Mouse (Mus musculus): Measurements from ENCODE around the gene Mlana. TPM values are rescaled to one million over a fixed set of nuclear protein-coding genes. Genes with fewer than 3 reads are reported as not detected.

The Mlana gene
- not detected in 2 replicates for total RNA-seq (2014; rRNA removed)
- not detected in 2 replicates for polyA plus RNA-seq (2015; fragmentation: Nextera tagmentation; extraction: Ambion mirVana)

DNA sequence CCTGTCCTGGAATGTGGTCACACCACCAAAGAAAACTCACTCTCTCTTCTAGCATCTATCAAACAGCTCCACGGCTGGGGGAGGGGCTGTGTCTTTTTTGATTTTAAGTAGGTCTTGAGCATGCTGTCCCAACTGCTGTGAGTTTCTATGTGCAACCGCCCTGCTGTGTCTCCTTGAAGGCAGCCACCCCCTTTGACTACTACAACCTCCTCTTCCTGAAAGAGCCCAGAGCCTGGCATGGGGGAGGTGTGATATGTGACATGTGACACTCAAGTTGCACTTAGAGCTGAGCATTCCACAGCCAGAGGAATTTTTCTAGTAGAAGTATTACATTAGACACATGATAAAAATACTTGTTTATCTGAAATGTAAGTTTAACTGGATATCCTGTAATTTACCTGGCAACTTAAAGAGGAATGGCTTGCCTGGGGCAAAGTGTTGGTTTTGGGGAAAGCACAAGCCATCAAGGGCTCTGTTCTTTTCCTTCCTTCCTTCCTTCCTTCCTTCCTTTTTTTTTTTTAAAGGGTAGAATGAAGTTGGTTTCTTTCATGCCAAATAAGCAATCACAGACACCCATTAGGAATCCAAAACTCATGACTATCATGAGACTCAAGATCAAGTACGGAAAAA, at the start of gene Mlana:
Gene Mlana, plus strand, starts transcription at position 580 of the 630 bp plus-strand sequence.
- no peak for DNase-seq (ENCODE audit: low spot score)
- no peak for ATAC-seq (ENCODE audit: low FRiP score)
- Histone ChIP-seq H3K27ac (ENCODE audit: low read depth, low read length) (no peak within 1 kb of the TSS), H3K36me3 (ENCODE audit: insufficient read depth, low read length) (no peaks in the 10 kb centered on the region), H3K4me1 (ENCODE audit: insufficient read depth, low read length) (no peaks in the 10 kb centered on the region), H3K9me3 (ENCODE audit: low read length) (no peaks in the 10 kb centered on the region), H3K27me3 (ENCODE audit: insufficient read depth, low read length) (no peaks in the 10 kb centered on the region), H3K4me3 (ENCODE audit: low read depth, low read length) (no peak within 1 kb of the TSS), H3K4me2 (ENCODE audit: low read depth, low read length, poor library complexity, severe bottlenecking) (no peak within 1 kb of the TSS), H3K9ac (replicated peaks; ENCODE audit: low read length, poor library complexity, severe bottlenecking) (no peak within 1 kb of the TSS)
- 51% methylated on average over 3 of the region's 3 CpGs for WGBS
- no peak for TF ChIP-seq CTCF (IDR thresholded peaks at IDR 0.05)

GRCm38 (mm10) chr19:29648550-29648914, 49.1 kb upstream of the Mlana start:
- DNase-seq (ENCODE audit: low spot score) (no peak), ATAC-seq (ENCODE audit: low FRiP score) (no peak)
- Histone ChIP-seq H3K27ac (ENCODE audit: low read depth, low read length) (peak overlapping the region; percentile 85), H3K27me3 (ENCODE audit: insufficient read depth, low read length) (no peaks in the 10 kb centered on the region), H3K4me3 (ENCODE audit: low read depth, low read length) (peak overlapping the region; percentile 83), H3K9me3 (ENCODE audit: low read length) (no peaks in the 10 kb centered on the region), H3K4me1 (ENCODE audit: insufficient read depth, low read length) (no peaks in the 10 kb centered on the region), H3K4me2 (ENCODE audit: low read depth, low read length, poor library complexity, severe bottlenecking) (peak overlapping the region; percentile 59), H3K36me3 (ENCODE audit: insufficient read depth, low read length) (no peaks in the 10 kb centered on the region), H3K9ac (replicated peaks; ENCODE audit: low read length, poor library complexity, severe bottlenecking) (no peak overlapping the region)
- 17% methylated on average over 4 of the region's 4 CpGs for WGBS
- no peak for TF ChIP-seq CTCF (IDR thresholded peaks at IDR 0.05)

DNA sequence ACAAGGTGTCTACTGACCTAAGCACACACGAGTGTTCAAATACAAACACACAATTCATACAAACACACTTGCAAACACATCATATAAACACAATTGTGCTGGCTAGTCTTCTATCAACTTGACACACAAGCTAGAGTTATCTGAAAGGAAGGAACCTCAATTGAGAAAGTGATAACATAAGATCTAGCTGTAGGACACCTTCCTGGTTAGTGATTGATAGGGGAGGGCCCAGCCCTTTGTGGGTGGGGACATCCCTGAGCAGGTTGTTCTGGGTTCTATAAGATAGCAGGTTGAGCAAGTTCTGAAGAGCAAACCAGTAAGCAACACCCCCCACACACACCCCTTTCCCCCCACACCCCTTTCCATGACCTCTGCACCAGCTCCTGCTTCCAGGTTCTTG, 47.9 kb upstream of the Mlana start:
- Histone ChIP-seq H3K4me2 (ENCODE audit: low read depth, low read length, poor library complexity, severe bottlenecking) (no peak overlapping the region), H3K36me3 (ENCODE audit: insufficient read depth, low read length) (no peaks in the 10 kb centered on the region), H3K9ac (replicated peaks; ENCODE audit: low read length, poor library complexity, severe bottlenecking) (no peak overlapping the region), H3K4me3 (ENCODE audit: low read depth, low read length) (no peak overlapping the region), H3K4me1 (ENCODE audit: insufficient read depth, low read length) (no peaks in the 10 kb centered on the region), H3K27me3 (ENCODE audit: insufficient read depth, low read length) (no peaks in the 10 kb centered on the region), H3K27ac (ENCODE audit: low read depth, low read length) (no peak overlapping the region), H3K9me3 (ENCODE audit: low read length) (no peaks in the 10 kb centered on the region)
- no peak for DNase-seq (ENCODE audit: low spot score)
- no peak for ATAC-seq (ENCODE audit: low FRiP score)
- TF ChIP-seq CTCF (IDR thresholded peaks at IDR 0.05) = no peak
- 89% methylated on average over 1 of the region's 1 CpGs for WGBS

- Histone ChIP-seq H3K4me2 (ENCODE audit: low read depth, low read length, poor library complexity, severe bottlenecking) (no peak overlapping the region), H3K4me3 (ENCODE audit: low read depth, low read length) (no peak overlapping the region), H3K27me3 (ENCODE audit: insufficient read depth, low read length) (no peaks in the 10 kb centered on the region), H3K9ac (replicated peaks; ENCODE audit: low read length, poor library complexity, severe bottlenecking) (no peak overlapping the region), H3K27ac (ENCODE audit: low read depth, low read length) (no peak overlapping the region), H3K36me3 (ENCODE audit: insufficient read depth, low read length) (no peaks in the 10 kb centered on the region), H3K9me3 (ENCODE audit: low read length) (no peaks in the 10 kb centered on the region), H3K4me1 (ENCODE audit: insufficient read depth, low read length) (no peaks in the 10 kb centered on the region)
- WGBS = 79% methylated on average over 9 of the region's 9 CpGs
- ATAC-seq (ENCODE audit: low FRiP score) = no peak
- no peak for DNase-seq (ENCODE audit: low spot score)
- no peak for TF ChIP-seq CTCF (IDR thresholded peaks at IDR 0.05)
These were observed 43.8 kb upstream of the Mlana start for GRCm38 (mm10) chr19:29653768-29654265.

DNA sequence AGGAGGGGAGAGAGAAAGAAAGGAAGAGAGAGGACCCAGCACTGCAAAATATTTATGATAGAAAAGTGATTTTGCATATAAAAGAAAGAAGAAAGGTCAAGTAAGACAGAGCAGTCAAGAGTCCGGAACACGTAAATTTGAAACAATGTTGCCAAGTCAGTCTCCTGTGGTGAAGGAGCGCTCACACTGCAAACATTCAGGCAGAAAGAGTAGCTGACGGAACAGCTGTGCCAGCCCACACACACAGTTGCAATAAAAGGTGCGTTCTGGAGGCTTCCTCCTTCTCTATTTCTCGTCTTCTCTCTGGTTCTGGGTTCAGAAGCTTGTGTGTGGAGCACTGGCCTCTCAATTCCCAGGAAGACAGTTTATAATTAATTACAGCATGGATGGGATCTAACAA, 42.5 kb upstream of the Mlana start:
- Histone ChIP-seq H3K4me1 (ENCODE audit: insufficient read depth, low read length) (no peaks in the 10 kb centered on the region), H3K27me3 (ENCODE audit: insufficient read depth, low read length) (no peaks in the 10 kb centered on the region), H3K9me3 (ENCODE audit: low read length) (no peaks in the 10 kb centered on the region), H3K27ac (ENCODE audit: low read depth, low read length) (no peak overlapping the region), H3K36me3 (ENCODE audit: insufficient read depth, low read length) (no peaks in the 10 kb centered on the region), H3K4me2 (ENCODE audit: low read depth, low read length, poor library complexity, severe bottlenecking) (no peak overlapping the region), H3K4me3 (ENCODE audit: low read depth, low read length) (no peak overlapping the region), H3K9ac (replicated peaks; ENCODE audit: low read length, poor library complexity, severe bottlenecking) (no peak overlapping the region)
- 39% methylated on average over 6 of the region's 6 CpGs for WGBS
- DNase-seq (ENCODE audit: low spot score) = no peak
- no peak for ATAC-seq (ENCODE audit: low FRiP score)
- TF ChIP-seq CTCF (IDR thresholded peaks at IDR 0.05) = no peak

- H3K9ac ChIP-seq (replicated peaks; ENCODE audit: low read length, poor library complexity, severe bottlenecking) = no peak overlapping the region
These were observed 41.6 kb upstream of the Mlana start for GRCm38 (mm10) chr19:29656029-29656428.

More at GRCm38 (mm10) chr19:29656029-29656428, 41.6 kb upstream of the Mlana start:
- no peak for TF ChIP-seq CTCF (IDR thresholded peaks at IDR 0.05)
- Histone ChIP-seq H3K27ac (ENCODE audit: low read depth, low read length) (no peak overlapping the region), H3K27me3 (ENCODE audit: insufficient read depth, low read length) (no peaks in the 10 kb centered on the region), H3K9me3 (ENCODE audit: low read length) (no peaks in the 10 kb centered on the region), H3K4me2 (ENCODE audit: low read depth, low read length, poor library complexity, severe bottlenecking) (no peak overlapping the region), H3K4me1 (ENCODE audit: insufficient read depth, low read length) (no peaks in the 10 kb centered on the region), H3K36me3 (ENCODE audit: insufficient read depth, low read length) (no peaks in the 10 kb centered on the region), H3K4me3 (ENCODE audit: low read depth, low read length) (no peak overlapping the region)
- DNase-seq (ENCODE audit: low spot score) (no peak), ATAC-seq (ENCODE audit: low FRiP score) (no peak)
- 86% methylated on average over 4 of the region's 4 CpGs for WGBS

Measured in midbrain, postnatal 0 days (tissue).